Mouse (Mus musculus): ENCODE measurements around the gene Abr. TPM values are rescaled to one million over a fixed set of nuclear protein-coding genes. Genes with fewer than 3 reads are reported as not detected.

Gene Abr
- polyA plus RNA-seq, 1 experiment from 2014 or later, result 136 TPM

GRCm38 (mm10) chr11:76465879-76466278 is 156.2 kb downstream of the Abr start:
- H3K4me2 ChIP-seq (ENCODE audit: low read length), result peak overlapping the region; percentile 88
- WGBS, result 99% methylated on average over 4 of the region's 4 CpGs
- no peaks in the 10 kb centered on the region for H3K9me3 ChIP-seq (ENCODE audit: control insufficient read depth, low read length)
- peaks cover 55% of the 10 kb centered on the region for H3K4me1 ChIP-seq (ENCODE audit: control insufficient read depth, insufficient read depth, low read length)
- H3K27ac ChIP-seq (replicated peaks; ENCODE audit: low read depth, low read length), result no peak overlapping the region
- no peak overlapping the region for H3K4me3 ChIP-seq (replicated peaks; ENCODE audit: low read depth, low read length)
- DNase-seq (no peak), ATAC-seq (ENCODE audit: low FRiP score, low TSS enrichment) (no peak)
- peaks cover 37% of the 10 kb centered on the region for H3K36me3 ChIP-seq (ENCODE audit: control insufficient read depth, insufficient read depth, low read length)
- H3K27me3 ChIP-seq (ENCODE audit: control insufficient read depth, insufficient read depth, low read length), result no peaks in the 10 kb centered on the region
- H3K9ac ChIP-seq (replicated peaks; ENCODE audit: low read length), result no peak overlapping the region; the same call in 1 of the 2 replicates

GRCm38 (mm10) chr11:76461696-76462095 is 160.4 kb downstream of the Abr start:
- Histone ChIP-seq H3K4me1 (ENCODE audit: control insufficient read depth, insufficient read depth, low read length) (peaks cover 24% of the 10 kb centered on the region), H3K9ac (replicated peaks; ENCODE audit: low read length) (no peak overlapping the region)

DNA sequence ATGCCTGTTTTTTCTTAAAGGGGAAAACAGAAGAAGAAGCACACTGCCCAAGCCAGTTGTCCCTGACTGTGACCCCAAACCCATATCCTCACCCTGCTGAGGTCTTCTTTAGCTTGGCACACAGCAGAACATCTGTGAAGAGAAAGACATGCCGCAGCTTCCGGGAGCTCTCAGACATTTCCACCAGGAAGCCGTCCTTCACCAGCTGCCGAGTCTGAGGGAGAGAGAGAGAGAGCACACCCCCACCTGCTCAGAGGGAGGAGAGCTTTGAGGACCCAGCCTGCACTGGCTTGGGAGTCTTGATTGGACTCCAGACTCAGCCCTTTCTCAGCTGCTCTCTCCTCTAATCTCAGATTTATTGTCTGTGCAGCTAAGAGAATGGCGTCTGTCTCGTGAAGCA is 160.9 kb downstream of the Abr start:
- peaks cover 77% of the 10 kb centered on the region for H3K36me3 ChIP-seq (ENCODE audit: control insufficient read depth, insufficient read depth, low read length)
- no peak for DNase-seq

More at GRCm38 (mm10) chr11:76461696-76462095, 160.4 kb downstream of the Abr start:
- no peak for ATAC-seq (ENCODE audit: low FRiP score, low TSS enrichment)
- H3K27me3 ChIP-seq (ENCODE audit: control insufficient read depth, insufficient read depth, low read length), result no peaks in the 10 kb centered on the region
- WGBS, result 85% methylated on average over 5 of the region's 5 CpGs
- H3K4me3 ChIP-seq (replicated peaks; ENCODE audit: low read depth, low read length), result no peak overlapping the region
- H3K27ac ChIP-seq (replicated peaks; ENCODE audit: low read depth, low read length), result no peak overlapping the region
- H3K36me3 ChIP-seq (ENCODE audit: control insufficient read depth, insufficient read depth, low read length), result peaks cover 72% of the 10 kb centered on the region
- H3K4me2 ChIP-seq (ENCODE audit: low read length), result no peak overlapping the region
- no peaks in the 10 kb centered on the region for H3K9me3 ChIP-seq (ENCODE audit: control insufficient read depth, low read length)
- no peak for DNase-seq

GRCm38 (mm10) chr11:76459489-76459888 is 162.6 kb downstream of the Abr start:
- H3K4me3 ChIP-seq (replicated peaks; ENCODE audit: low read depth, low read length), result no peak overlapping the region
- ATAC-seq (ENCODE audit: low FRiP score, low TSS enrichment) (no peak), DNase-seq (no peak)
- no peak overlapping the region for H3K4me2 ChIP-seq (ENCODE audit: low read length)
- H3K9ac ChIP-seq (replicated peaks; ENCODE audit: low read length), result no peak overlapping the region
- no peak overlapping the region for H3K27ac ChIP-seq (replicated peaks; ENCODE audit: low read depth, low read length)
- peaks cover 9% of the 10 kb centered on the region for H3K4me1 ChIP-seq (ENCODE audit: control insufficient read depth, insufficient read depth, low read length)
- H3K27me3 ChIP-seq (ENCODE audit: control insufficient read depth, insufficient read depth, low read length), result no peaks in the 10 kb centered on the region
- 78% methylated on average over 3 of the region's 3 CpGs for WGBS
- H3K9me3 ChIP-seq (ENCODE audit: control insufficient read depth, low read length), result no peaks in the 10 kb centered on the region
- peaks cover 92% of the 10 kb centered on the region for H3K36me3 ChIP-seq (ENCODE audit: control insufficient read depth, insufficient read depth, low read length)

More for the DNA sequence above, 160.9 kb downstream of the Abr start:
- Histone ChIP-seq H3K4me1 (ENCODE audit: control insufficient read depth, insufficient read depth, low read length) (peaks cover 20% of the 10 kb centered on the region), H3K27ac (replicated peaks; ENCODE audit: low read depth, low read length) (no peak overlapping the region), H3K4me3 (replicated peaks; ENCODE audit: low read depth, low read length) (no peak overlapping the region), H3K27me3 (ENCODE audit: control insufficient read depth, insufficient read depth, low read length) (no peaks in the 10 kb centered on the region), H3K9me3 (ENCODE audit: control insufficient read depth, low read length) (no peaks in the 10 kb centered on the region), H3K4me2 (ENCODE audit: low read length) (no peak overlapping the region), H3K9ac (replicated peaks; ENCODE audit: low read length) (no peak overlapping the region)
- WGBS, result 77% methylated on average over 6 of the region's 6 CpGs
- ATAC-seq (ENCODE audit: low FRiP score, low TSS enrichment), result no peak

GRCm38 (mm10) chr11:76458730-76459129 is 163.4 kb downstream of the Abr start:
- 0 out of 2 replicates have a peak, but pooled peaks cover 1% of the 10 kb centered on the region for H3K4me1 ChIP-seq (ENCODE audit: control insufficient read depth, insufficient read depth, low read length)
- no peak overlapping the region for H3K9ac ChIP-seq (replicated peaks; ENCODE audit: low read length)
- no peak overlapping the region for H3K4me3 ChIP-seq (replicated peaks; ENCODE audit: low read depth, low read length)
- no peak for ATAC-seq (ENCODE audit: low FRiP score, low TSS enrichment)
- no peak overlapping the region for H3K27ac ChIP-seq (replicated peaks; ENCODE audit: low read depth, low read length)
- peaks cover 92% of the 10 kb centered on the region for H3K36me3 ChIP-seq (ENCODE audit: control insufficient read depth, insufficient read depth, low read length)
- H3K9me3 ChIP-seq (ENCODE audit: control insufficient read depth, low read length), result no peaks in the 10 kb centered on the region
- H3K4me2 ChIP-seq (ENCODE audit: low read length), result no peak overlapping the region
- DNase-seq, result no peak
- H3K27me3 ChIP-seq (ENCODE audit: control insufficient read depth, insufficient read depth, low read length), result no peaks in the 10 kb centered on the region
- WGBS, result 82% methylated on average over 9 of the region's 9 CpGs

- peak overlapping the region; percentile 49; the same call in 1 of the 2 replicates for H3K27ac ChIP-seq (replicated peaks; ENCODE audit: low read depth, low read length)
- no peak overlapping the region for H3K9ac ChIP-seq (replicated peaks; ENCODE audit: low read length)
- H3K36me3 ChIP-seq (ENCODE audit: control insufficient read depth, insufficient read depth, low read length), result peaks cover 92% of the 10 kb centered on the region
- H3K4me2 ChIP-seq (ENCODE audit: low read length), result no peak overlapping the region
- H3K9me3 ChIP-seq (ENCODE audit: control insufficient read depth, low read length), result no peaks in the 10 kb centered on the region
- 79% methylated on average over 10 of the region's 10 CpGs for WGBS
- no peak for DNase-seq
- no peak overlapping the region for H3K4me3 ChIP-seq (replicated peaks; ENCODE audit: low read depth, low read length)
- ATAC-seq (ENCODE audit: low FRiP score, low TSS enrichment), result no peak
- no peaks in the 10 kb centered on the region for H3K27me3 ChIP-seq (ENCODE audit: control insufficient read depth, insufficient read depth, low read length)
- H3K4me1 ChIP-seq (ENCODE audit: control insufficient read depth, insufficient read depth, low read length), result no peaks in the 10 kb centered on the region
Measured at GRCm38 (mm10) chr11:76456897-76457296, 165.2 kb downstream of the Abr start.

DNA sequence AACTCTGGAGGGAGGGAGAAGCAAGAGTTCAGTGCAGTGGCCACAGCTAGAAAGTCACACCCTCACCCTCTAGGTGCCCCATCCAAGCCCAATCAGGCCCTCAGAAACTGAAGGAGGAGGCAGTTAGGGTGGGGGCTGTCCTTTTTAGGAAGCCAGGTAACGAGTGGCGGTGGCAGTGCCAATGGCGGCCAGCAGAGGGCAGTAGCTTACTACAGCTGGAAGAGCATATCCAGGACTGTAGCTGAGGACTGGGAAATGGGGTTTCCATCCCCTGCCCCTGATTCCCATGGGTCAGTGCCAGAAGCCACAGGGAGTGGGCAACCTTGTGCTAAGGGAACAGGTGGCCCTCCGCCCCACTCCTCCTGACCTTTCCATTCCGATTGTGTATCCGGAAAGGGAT is 165.9 kb downstream of the Abr start:
- Histone ChIP-seq H3K4me3 (replicated peaks; ENCODE audit: low read depth, low read length) (no peak overlapping the region), H3K9me3 (ENCODE audit: control insufficient read depth, low read length) (no peaks in the 10 kb centered on the region), H3K4me1 (ENCODE audit: control insufficient read depth, insufficient read depth, low read length) (no peaks in the 10 kb centered on the region), H3K9ac (replicated peaks; ENCODE audit: low read length) (no peak overlapping the region), H3K27me3 (ENCODE audit: control insufficient read depth, insufficient read depth, low read length) (no peaks in the 10 kb centered on the region), H3K4me2 (ENCODE audit: low read length) (no peak overlapping the region), H3K27ac (replicated peaks; ENCODE audit: low read depth, low read length) (peak overlapping the region; percentile 49; the same call in 1 of the 2 replicates), H3K36me3 (ENCODE audit: control insufficient read depth, insufficient read depth, low read length) (peaks cover 92% of the 10 kb centered on the region)
- no peak for ATAC-seq (ENCODE audit: low FRiP score, low TSS enrichment)
- peak; percentile 89 for DNase-seq
- WGBS, result 13% methylated on average over 6 of the region's 6 CpGs

GRCm38 (mm10) chr11:76454492-76454891 is 167.6 kb downstream of the Abr start:
- Histone ChIP-seq H3K4me2 (ENCODE audit: low read length) (no peak overlapping the region), H3K9ac (replicated peaks; ENCODE audit: low read length) (no peak overlapping the region), H3K27me3 (ENCODE audit: control insufficient read depth, insufficient read depth, low read length) (no peaks in the 10 kb centered on the region), H3K27ac (replicated peaks; ENCODE audit: low read depth, low read length) (no peak overlapping the region), H3K36me3 (ENCODE audit: control insufficient read depth, insufficient read depth, low read length) (peaks cover 91% of the 10 kb centered on the region), H3K9me3 (ENCODE audit: control insufficient read depth, low read length) (no peaks in the 10 kb centered on the region), H3K4me1 (ENCODE audit: control insufficient read depth, insufficient read depth, low read length) (peaks cover 12% of the 10 kb centered on the region), H3K4me3 (replicated peaks; ENCODE audit: low read depth, low read length) (no peak overlapping the region)
- peak; percentile 88 for DNase-seq
- no peak for ATAC-seq (ENCODE audit: low FRiP score, low TSS enrichment)
- WGBS, result 51% methylated on average over 5 of the region's 5 CpGs

- no peak overlapping the region for H3K4me3 ChIP-seq (replicated peaks; ENCODE audit: low read depth, low read length)
- peak; percentile 61 for ATAC-seq (ENCODE audit: low FRiP score, low TSS enrichment)
- peaks cover 78% of the 10 kb centered on the region for H3K36me3 ChIP-seq (ENCODE audit: control insufficient read depth, insufficient read depth, low read length)
Measured at GRCm38 (mm10) chr11:76450202-76450561, 171.9 kb downstream of the Abr start.

More at GRCm38 (mm10) chr11:76450202-76450561, 171.9 kb downstream of the Abr start:
- DNase-seq, result peak; percentile 78
- Histone ChIP-seq H3K27me3 (ENCODE audit: control insufficient read depth, insufficient read depth, low read length) (no peaks in the 10 kb centered on the region), H3K4me2 (ENCODE audit: low read length) (peak overlapping the region; percentile 29; the same call in 1 of the 2 replicates), H3K9ac (replicated peaks; ENCODE audit: low read length) (0 out of 2 replicates have a peak overlapping the region, but pooled peaks have one; percentile 36), H3K27ac (replicated peaks; ENCODE audit: low read depth, low read length) (peak overlapping the region; percentile 83), H3K9me3 (ENCODE audit: control insufficient read depth, low read length) (no peaks in the 10 kb centered on the region), H3K4me1 (ENCODE audit: control insufficient read depth, insufficient read depth, low read length) (peaks cover 34% of the 10 kb centered on the region)
- 3% methylated on average over 3 of the region's 3 CpGs for WGBS

All from midbrain, embryonic 14.5 days (tissue).